Mouse (Mus musculus) hindlimb bud, embryonic 11.5 days (tissue): Measurements from ENCODE around the gene Tram2.

Source experiments
- DNase-seq: peaks from one replicate; pipeline ENCODE4 v3.0.0-alpha.2; 2012; ENCODE audit warnings: low read depth, low spot score; ENCODE audit errors: extremely low spot score

The Tram2 gene

DNA sequence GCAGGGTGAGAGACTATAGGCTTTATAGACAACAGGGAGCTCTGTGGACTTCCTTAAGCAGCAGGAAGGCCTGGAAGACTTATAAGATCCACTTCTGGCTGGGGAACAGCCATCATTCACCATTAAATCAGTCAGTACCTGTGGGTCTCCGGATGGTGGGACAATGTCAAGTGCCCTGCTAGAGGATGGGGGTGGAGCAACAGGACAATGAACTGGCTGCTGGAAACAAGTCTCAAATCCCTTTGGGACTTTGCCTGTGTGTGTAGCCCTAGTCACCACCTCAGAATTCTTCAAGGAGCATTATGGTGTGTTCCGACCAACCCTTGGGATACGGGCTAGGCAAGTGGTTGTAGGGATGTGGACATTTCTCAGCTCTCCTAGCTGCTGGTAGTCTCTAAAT is 55.9 kb downstream of the Tram2 start:
- DNase-seq, result no peak

DNA sequence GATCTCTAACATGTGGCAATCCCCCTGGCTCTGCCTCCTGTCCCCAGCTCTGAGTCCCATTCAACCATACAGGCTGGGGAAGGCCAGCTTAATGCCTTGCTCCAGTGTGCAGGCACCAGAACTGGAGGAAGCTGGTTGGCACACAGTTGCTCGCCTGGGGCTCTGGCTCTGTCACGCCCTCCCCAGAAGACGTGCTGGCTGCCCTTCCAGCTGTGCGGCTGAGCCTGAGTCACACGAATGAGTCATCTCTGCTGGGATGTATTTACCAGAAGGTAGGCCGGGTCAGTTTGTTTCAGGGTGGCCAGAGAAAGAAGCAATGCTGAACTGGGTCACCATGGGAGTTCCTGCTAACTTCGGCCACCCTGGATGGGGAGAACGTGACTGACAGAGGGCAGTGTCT is 64.6 kb downstream of the Tram2 start:
- DNase-seq, result no peak

DNA sequence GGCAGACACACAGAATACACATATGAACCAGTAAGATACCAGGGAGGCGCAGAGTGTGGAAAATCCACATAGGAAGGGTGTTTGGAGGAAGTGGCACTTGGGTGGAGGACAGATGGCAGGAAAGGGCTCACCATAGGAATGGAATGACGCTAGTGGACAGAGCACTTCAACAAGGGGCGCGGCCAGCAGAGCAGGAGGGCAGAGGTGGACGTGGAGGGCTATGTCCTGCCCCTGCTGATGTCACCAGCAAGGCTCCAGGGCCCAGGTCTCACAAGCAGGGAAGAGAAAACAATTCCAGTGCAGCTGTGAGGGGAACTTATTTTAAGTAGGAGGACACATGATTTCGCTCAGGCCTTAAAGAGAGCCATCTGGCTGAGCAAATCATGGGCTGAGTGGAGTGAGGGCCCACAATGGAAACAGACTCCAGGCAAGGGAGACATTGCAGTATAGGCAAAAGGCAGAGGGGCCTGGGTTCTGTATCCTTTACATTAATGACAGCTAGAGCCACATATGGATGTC is 68.7 kb downstream of the Tram2 start:
- DNase-seq, result no peak

DNA sequence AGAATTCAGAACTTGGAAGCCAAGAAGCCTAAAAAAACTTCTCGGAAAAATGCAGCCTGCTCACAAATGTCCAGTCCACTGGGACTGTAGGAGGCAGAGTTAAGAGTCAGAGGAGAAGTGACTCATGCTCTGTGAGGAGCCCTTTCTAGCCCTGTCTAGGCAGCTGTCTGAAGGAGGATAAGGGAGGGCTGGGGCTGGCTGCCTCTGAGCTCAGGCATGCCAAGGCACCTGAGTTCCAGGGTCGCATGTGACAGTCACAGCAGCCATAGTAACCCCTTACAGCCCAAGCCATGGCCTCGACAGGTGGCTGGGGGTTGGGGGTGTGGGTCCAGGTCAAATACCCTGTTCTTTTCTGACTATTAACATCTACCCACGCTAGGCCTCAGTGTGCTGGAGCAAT is 70.1 kb downstream of the Tram2 start:
- no peak for DNase-seq

DNA sequence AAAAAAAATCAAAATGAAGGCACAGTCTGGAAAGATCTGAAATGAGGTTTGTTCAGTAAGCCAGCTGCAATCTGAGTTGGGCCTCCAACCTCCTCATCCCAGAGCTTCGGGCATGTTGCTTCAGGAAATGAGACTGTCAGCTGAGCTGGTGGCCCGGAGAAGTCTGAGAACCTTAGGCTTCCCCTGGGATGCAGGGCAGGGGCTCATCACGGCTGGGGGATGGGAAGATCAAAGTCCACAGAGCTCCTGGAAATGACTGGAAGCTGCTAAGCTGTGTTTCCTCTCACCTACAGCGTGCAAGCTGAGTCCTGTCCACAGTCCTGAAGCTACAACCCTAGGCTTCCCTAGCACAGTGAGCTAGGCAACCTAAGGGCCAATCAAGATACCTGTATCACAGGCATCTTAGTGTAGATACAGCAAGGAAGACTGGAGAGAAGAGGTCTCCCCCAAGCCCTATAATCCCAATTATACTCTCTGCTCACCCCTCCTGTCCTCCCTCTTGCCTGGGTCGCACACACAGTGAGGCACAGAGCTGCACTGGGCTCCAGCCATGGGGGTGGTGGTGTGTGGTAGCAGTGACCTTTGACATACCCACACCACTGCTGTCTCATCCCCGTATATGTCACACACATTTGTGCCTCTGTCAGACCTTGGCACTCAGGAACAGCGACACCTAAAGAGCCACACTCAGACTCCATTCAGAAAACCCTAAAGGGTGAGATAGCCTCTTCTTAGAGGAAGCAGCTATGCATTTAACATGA is 70.9 kb downstream of the Tram2 start:
- DNase-seq, result no peak

DNA sequence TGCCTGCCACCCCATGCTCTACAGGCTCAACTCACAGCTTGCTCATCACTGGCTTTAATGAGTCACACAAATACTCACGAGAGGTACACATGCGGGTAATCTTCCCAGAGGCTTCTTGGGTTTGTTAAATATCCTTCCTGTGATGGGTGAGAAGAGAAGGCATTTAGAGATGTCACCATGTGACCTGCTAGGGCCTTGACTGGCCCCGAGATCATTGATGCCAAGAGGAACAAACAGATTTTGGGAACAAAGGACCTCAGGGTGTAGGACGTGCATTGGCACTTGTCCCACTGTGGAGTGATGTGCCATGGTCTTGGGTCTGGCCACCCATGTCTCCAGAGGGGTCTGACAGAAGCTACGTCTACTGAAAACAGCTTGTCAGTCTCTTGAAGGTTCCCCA is 72.3 kb downstream of the Tram2 start:
- DNase-seq, result no peak

DNA sequence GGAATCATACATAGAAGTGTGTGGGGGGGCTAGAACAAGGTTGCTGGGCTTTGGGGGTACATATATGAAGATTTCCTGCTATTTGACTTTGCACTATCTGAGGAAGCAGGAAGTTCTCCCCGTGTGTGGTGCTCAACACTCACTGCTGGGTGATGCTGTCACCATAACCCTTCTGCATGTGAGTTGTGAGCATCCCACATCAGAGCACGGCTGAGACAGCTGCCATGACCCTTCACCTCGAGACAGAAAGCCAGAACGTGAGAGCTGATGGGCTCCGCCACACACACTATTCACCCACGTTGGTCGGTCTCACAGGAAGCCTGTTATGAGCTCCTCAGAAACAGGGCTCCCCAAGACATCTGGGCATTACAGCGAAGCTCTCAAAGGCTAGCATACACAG is 74.4 kb downstream of the Tram2 start:
- DNase-seq, result no peak

DNA sequence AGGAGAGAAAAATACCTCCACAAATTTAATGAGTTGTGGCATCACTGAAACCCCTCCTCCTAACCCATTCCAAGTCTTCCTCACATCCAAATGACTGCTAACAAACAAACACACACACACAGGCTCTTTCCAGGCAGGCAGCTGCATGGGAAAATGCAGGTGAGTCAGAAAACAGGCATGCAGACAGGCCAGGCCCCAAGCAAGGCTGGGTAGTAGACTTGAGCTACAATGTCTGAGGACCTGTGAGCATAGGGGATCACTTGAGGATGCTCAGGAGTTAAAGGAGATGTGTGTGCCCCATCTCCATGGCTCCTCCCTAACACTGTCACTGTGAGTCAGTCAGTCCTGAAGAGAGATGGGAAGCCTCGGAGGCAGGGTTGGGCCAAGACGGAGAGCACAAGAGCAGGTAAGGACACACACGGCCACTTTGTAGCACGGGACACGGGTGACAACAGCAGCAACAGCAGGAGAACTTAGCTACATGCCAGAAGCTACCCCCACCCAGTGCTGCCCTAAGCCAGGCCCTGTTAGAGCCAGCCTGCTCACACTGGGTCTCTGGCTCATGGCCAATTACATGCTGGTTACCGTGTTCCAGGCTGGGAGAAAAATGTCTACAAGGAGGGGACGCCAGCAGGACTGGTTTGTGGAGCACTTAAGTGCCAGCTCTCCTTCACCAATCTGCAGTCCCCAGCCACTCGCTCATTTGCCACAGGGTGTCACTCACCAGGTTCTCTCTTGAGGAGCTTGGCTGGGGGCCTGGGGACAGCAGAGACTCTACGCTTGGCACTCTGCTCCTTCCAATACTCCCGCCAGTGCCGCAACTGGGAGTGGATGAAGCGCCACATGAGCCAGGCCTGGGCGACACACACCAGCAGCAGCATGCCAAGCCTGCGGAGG is 76.5 kb downstream of the Tram2 start:
- no peak for DNase-seq

DNA sequence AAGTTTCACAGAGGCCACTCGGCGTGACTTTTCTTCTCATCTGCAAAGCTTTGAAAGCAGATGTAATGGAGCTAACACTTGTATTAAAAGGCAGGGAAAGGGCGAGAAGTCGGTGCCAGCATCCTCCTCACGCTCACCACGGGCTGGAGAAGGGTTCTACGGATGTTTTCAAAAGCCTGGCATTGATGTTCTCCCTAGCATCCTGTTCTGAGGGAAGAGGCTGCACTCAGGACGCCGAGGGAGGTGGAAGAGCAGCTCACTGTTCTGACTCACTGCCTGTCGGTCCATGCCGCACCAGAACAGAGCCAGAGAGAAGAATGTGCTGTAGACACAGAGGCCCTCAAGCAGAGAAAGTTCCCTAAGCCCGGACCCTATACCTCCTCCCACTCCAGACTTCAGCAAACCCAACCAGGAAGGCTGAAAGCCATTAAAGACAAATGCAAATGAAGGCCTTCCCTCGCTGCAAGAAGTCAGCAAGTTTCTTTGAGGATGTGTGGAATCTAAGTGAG is 81.1 kb downstream of the Tram2 start:
- no peak for DNase-seq

DNA sequence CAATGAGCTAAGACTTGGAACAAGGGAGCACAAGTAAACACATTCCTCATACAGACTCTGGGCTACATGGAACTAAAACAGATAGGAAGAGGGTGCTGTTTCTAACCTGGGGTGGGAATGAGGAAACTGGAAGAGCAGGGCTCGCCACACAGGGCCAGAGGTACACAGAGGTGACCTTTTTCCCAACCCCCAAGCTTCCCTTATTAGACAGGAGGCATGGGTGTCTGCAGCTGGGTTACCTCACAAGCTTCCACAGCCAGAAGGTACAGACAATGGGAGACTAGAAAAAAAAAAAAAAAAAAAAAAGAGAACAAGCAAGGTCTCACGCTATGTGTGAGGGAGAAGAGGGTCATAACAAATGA is 81.7 kb downstream of the Tram2 start:
- no peak for DNase-seq

DNA sequence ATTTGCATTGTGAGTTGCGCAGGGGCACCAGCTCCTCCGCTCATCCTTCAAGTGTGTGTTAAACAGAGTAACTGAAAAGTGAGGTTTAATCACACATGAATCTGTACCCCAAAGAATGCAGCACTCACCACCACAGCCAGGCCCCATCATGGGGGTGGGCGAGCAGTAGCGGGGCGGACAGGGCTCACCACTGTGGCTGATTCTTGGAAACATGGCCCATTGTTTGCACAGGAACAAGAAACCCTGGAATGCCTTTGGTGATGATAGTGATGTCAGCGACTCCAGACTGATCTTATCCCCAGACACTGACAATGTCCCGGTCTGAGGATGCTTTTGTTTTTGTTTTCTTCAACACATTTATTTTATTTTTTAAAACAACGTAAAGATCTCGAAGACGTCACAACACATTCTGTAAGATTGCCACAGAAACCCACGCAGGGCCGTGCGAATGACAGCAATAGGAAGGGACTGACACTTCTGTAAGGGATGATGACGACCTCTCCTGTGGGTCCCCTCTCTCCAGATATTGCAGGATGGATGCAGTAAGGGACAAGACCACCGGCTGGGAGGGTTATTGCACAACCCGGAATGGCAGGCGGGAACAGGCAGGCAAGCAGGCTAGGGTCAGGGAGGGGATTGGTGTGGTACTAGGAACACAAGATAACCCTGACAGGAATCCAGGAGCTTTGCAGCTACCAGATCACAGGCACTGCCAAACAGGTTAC is 82.3 kb downstream of the Tram2 start:
- DNase-seq, result no peak

DNA sequence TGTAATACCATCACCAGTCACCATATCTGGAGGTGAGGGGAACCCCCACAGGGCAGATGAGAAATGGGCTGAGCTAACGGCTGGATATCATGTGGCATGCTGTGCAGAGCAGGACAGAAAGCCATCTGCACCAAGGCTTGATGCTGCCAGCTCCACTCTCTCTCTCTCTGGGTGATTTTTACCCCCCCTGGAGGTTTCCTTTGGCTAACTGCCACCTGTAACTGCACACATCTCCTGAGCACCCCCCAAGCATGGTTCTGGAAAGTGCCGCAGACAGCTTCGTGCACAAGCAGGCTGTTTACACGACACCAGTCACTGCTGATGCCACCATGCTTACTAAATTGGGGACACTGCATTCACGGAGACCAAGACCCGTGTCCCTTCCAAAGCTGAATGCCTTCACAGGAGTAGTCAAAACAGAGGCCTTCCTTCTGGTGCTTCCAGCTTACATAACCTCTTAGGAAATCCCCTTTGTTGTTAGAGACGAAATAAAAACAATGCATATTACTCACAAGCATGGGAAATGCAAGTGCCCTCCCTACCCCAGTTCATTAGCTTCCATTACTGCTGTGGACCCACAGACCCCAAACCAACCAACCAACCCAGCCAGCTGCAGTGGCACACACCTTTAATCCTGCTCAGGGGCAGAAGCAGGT is 83.6 kb downstream of the Tram2 start:
- DNase-seq, result no peak

DNA sequence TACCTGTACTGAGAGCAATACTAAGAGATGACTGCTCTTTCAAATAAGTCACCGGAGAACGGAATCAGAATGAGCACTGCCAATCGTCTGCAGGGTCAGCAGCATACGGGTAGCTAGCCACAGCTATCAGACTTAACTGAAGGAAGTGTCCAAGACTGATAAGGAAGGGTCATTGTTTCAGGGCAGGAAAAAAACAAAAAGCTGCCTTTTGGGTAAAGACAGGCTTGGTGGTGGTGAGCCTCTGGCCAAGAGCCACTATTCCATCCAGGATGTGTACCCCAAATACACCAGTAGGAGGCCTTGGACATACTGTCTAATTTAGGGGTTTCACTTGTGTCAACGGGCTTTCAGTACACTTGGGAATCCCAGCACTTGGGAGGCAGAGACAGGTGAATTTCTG is 84.7 kb downstream of the Tram2 start:
- no peak for DNase-seq

DNA sequence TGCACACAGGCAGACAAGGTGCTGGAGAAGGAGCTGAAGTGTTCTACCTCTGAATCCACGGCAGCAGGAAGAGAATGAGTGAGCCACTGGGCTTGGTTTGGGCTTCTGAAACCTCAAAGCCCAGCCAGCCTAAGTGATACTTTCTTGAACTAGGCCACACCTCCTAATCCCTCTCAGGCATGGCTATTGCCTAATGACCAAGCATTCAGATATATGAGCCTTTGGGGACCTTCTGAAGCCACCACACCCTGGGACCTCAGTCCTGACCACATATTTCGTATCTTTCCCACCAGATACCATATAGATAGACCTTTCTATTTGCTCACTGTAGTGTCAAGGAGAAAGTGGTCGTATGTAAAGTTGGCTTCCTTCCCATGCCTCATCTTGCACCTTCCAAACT is 85.3 kb downstream of the Tram2 start:
- DNase-seq, result no peak

DNA sequence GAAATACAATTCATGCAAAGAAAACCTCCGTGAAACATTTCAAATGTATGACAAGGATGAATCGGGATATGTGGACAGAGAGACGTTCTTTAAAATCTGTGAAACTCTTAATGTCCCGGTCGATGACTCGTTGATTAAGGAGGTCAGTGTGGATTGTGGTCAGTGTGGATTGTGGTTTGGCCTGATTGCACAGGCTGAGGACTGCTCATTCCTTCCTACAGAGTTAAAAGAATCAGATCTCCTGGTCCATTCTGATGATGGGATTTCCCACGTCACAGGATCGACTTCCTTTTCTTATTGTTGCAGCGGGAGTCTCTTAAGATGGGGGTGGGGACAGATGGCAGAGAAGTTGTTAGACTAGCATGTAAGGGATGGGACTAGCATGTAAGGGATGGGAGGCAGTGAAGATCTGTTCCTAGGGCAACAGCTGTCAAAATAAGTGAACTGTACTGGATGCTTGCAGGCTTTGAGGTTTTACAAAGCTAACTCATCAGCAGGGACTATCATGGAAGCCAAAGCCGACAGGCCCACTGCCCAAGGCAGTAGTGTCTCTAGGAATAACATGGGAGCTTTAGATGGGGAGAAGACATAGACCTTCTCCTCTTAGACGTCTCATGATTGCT is 89.5 kb downstream of the Tram2 start:
- no peak for DNase-seq

DNA sequence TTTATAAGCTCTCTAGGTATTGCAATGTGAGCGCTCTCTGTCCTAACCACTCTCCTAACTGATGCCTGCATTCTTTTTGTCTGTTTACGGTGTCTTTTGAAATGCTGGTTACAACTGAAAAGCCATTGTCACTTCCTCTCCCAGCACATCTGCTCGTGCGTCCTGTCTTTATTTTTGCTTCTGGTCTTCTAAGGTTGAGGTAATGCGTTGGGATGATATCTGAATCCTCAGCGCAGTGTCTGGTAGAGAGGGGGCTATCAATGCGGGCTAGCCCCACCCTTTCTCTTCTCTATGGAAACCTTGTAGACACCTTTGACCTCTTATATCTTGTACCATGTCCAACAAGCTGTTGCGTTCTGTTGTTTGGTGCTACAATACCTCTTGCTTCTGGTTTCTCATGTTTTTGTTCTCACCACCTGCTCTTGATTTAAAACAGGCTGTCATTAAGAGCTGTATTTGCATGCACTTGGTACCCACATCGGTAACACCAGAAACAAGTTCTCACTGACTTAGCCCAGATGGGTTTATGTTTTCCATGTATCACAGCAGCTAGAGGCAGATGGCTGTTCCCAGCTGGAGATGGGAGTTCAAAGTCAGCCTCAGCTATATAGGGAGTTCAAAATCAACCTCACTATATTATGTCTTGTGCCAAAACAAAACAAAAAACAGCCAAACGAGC is 92.5 kb downstream of the Tram2 start:
- no peak for DNase-seq

DNA sequence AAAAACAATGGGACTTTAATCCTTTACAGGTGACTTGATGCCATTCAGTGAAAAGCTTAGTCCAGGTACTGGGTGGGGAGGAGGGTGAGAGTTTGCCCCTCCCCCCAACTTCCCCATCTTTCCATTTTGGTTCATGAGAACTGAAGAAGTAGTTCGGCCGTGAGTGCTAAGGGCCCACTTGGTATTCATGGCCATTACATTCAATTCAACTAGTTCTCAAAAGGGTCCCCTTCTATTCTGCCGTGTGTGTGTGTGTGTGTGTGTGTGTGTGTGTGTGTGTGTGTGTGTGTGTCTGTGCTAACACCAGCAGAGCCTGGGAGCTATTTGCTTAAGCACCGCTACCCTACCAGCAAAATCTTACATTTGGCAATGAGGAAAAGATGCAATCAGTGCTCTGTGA is 94.4 kb downstream of the Tram2 start:
- no peak for DNase-seq

DNA sequence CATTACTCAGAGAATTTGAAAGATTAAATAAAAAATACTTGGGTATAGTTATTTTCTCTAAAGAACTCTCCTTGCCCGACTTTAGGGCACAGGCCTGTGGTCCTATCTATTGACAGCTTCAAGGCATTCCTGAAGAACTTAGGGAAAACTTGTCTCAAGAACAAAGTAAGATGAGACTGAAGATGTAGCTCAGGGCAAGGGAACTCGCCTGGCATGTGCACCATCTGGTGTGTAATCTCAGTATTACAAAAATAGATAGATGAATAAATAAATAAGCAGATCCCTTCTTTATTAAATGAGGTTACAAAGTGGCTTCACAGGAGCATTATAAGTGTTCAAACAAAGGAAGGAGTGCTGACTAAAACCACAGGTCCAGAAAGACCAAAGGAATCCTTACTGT is 94.9 kb downstream of the Tram2 start:
- DNase-seq, result no peak

DNA sequence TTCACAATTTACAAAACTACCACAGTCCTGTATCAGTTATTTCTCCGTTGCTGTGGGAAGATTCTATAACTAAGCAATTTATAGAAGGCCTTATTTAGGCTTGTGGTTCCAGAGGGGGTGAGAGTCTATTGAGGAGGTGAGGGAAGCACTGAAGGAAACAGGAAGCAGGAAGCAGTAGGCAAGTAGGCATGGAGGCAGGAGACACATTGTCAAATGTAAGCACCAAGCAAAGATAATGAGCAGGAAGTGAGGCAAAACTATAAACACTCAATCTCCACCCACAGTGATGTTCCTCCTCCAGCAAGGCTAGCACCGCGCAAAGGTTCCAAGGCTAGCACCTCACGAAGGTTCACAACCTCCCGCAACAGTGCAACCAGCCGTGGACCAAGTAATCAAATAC is 97.3 kb downstream of the Tram2 start:
- no peak for DNase-seq

DNA sequence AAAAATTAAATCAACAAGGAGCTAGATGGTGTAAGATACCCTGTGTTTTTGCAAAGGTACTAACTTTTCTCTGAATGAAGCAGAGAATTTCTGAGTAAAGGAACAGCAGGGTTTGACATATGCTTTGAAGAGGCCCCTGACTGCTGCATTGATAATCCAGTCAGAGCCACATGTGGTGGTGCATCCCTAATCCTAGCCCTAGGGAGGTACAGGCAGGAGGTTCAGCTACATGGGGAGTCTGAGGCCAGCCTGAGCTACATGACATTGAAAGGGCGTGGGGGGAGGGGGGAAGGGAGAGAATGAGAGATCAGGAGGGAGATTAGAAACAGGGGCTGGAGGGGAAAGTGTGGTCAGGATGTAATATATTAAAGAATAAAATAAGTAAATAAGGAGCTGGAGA is 98.5 kb downstream of the Tram2 start:
- no peak for DNase-seq
